Mouse (Mus musculus) naive thymus-derived CD4-positive, alpha-beta T cell, adult 2 months (primary cell): ENCODE results near the gene Fn1.

Source experiments
- DNase-seq: peaks from one replicate; pipeline ENCODE4 v3.0.0-alpha.2; 2011; ENCODE audit warnings: low read depth

Gene Fn1

GRCm38 (mm10) chr1:71650741-71651140 lies 2.3 kb downstream of the Fn1 start:
- no peak for DNase-seq

- DNase-seq = no peak
Observed at GRCm38 (mm10) chr1:71648166-71648565, 4.8 kb downstream of the Fn1 start.

GRCm38 (mm10) chr1:71646774-71647173 lies 6.2 kb downstream of the Fn1 start:
- no peak for DNase-seq

- no peak for DNase-seq
Observed at GRCm38 (mm10) chr1:71645999-71646398, 7.0 kb downstream of the Fn1 start.

- DNase-seq = no peak
Observed at GRCm38 (mm10) chr1:71645466-71645865, 7.5 kb downstream of the Fn1 start.

- no peak for DNase-seq
Observed at GRCm38 (mm10) chr1:71642794-71643193, 10.2 kb downstream of the Fn1 start.

GRCm38 (mm10) chr1:71641206-71641605 lies 11.8 kb downstream of the Fn1 start:
- no peak for DNase-seq

- no peak for DNase-seq
Observed at GRCm38 (mm10) chr1:71640157-71640556, 12.8 kb downstream of the Fn1 start.

- DNase-seq = no peak
Observed at GRCm38 (mm10) chr1:71636665-71637064, 16.3 kb downstream of the Fn1 start.

GRCm38 (mm10) chr1:71636116-71636515 lies 16.9 kb downstream of the Fn1 start:
- DNase-seq = no peak

- DNase-seq = no peak
Observed at GRCm38 (mm10) chr1:71635101-71636014, 17.6 kb downstream of the Fn1 start.

GRCm38 (mm10) chr1:71634471-71634981 lies 18.5 kb downstream of the Fn1 start:
- DNase-seq = no peak

- DNase-seq = no peak
Observed at GRCm38 (mm10) chr1:71632387-71632786, 20.6 kb downstream of the Fn1 start.

- no peak for DNase-seq
Observed at GRCm38 (mm10) chr1:71631811-71632210, 21.2 kb downstream of the Fn1 start.

GRCm38 (mm10) chr1:71630243-71630642 lies 22.8 kb downstream of the Fn1 start:
- DNase-seq = no peak

- no peak for DNase-seq
Observed at GRCm38 (mm10) chr1:71623625-71624024, 29.4 kb downstream of the Fn1 start.

GRCm38 (mm10) chr1:71621526-71621925 lies 31.5 kb downstream of the Fn1 start:
- DNase-seq = no peak

- DNase-seq = no peak
Observed at GRCm38 (mm10) chr1:71614545-71615246, 38.3 kb downstream of the Fn1 start.

GRCm38 (mm10) chr1:71612256-71612655 lies 40.7 kb downstream of the Fn1 start:
- no peak for DNase-seq

- DNase-seq = no peak
Observed at GRCm38 (mm10) chr1:71609916-71610315, 43.1 kb downstream of the Fn1 start.

- no peak for DNase-seq
Observed at GRCm38 (mm10) chr1:71609057-71609775, 43.8 kb downstream of the Fn1 start.

- DNase-seq = no peak
Observed at GRCm38 (mm10) chr1:71606600-71607325, 46.2 kb downstream of the Fn1 start.
